Mouse (Mus musculus) hindbrain, embryonic 12.5 days (tissue): ENCODE results near the gene C1ql1. TPM values are rescaled to one million over a fixed set of nuclear protein-coding genes. Genes with fewer than 3 reads are reported as not detected.
"Not testable (repeated sequence)": the region's sequence is repeated elsewhere in the genome, so short reads cannot be mapped to it uniquely, and the experiment has no call there.

Source experiments
- ATAC-seq: fragments of 200-750 bp; cut with Nextera tagmentation; 2 replicates; pipeline ENCODE4 v1.8.0; 2017; ENCODE audit warnings: moderate TSS enrichment; ENCODE audit not compliant: low FRiP score
- H3K27ac ChIP-seq: fragments of 300-500 bp; sonication (generic); 2 replicates; pipeline ENCODE4 v1.5.1; 2016; ENCODE audit warnings: mild to moderate bottlenecking
- H3K27me3 ChIP-seq: fragments of 300-500 bp; sonication (generic); 2 replicates; pipeline ENCODE4 v1.6.1; 2016; ENCODE audit warnings: mild to moderate bottlenecking
- H3K36me3 ChIP-seq: fragments of 300-500 bp; sonication (generic); 2 replicates; pipeline ENCODE4 v1.6.1; 2016; ENCODE audit warnings: mild to moderate bottlenecking
- H3K4me1 ChIP-seq: fragments of 300-500 bp; sonication (generic); 2 replicates; pipeline ENCODE4 v1.6.1; 2016
- H3K4me2 ChIP-seq: fragments of 300-500 bp; sonication (generic); replicated peaks from 2 replicates; pipeline ENCODE4 v1.6.1; 2016; ENCODE audit warnings: mild to moderate bottlenecking
- H3K4me3 ChIP-seq: fragments of 300-500 bp; sonication (generic); 2 replicates; pipeline ENCODE4 v1.5.1; 2016; ENCODE audit warnings: mild to moderate bottlenecking
- H3K9ac ChIP-seq: fragments of 300-500 bp; sonication (generic); 2 replicates; pipeline ENCODE4 v1.6.1; 2016; ENCODE audit warnings: mild to moderate bottlenecking, moderate library complexity
- H3K9me3 ChIP-seq: fragments of 300-500 bp; sonication (generic); replicated peaks from 2 replicates; pipeline ENCODE4 v1.6.1; 2016; ENCODE audit warnings: mild to moderate bottlenecking
- WGBS: fragments of 180-500 bp; shearing (Covaris S2); methylation state at CpG from one replicate; pipeline ENCODE4 v1.1.7; 2016; 5-methylcytosine and 5-hydroxymethylcytosine counted together
- polyA plus RNA-seq: library from polyadenylated mRNA; unstranded; fragments of >200 nt; fragmentation: Nextera tagmentation; extraction: Ambion mirVana; gene quantifications from 2 replicates; pipeline ENCODE4 v1.2.1, GENCODE M21; 2016

The C1ql1 gene
- polyA plus RNA-seq, 1 experiment from 2014 or later = 13.2 TPM

- no peak overlapping the region for H3K9ac ChIP-seq
- no peaks in the 10 kb centered on the region for H3K9me3 ChIP-seq
- WGBS = 49% methylated on average over 6 of the region's 6 CpGs
- peaks cover 14% of the 10 kb centered on the region; the same call in 1 of the 2 replicates for H3K4me1 ChIP-seq
- no peaks in the 10 kb centered on the region for H3K36me3 ChIP-seq
- no peak overlapping the region for H3K4me3 ChIP-seq
- no peak overlapping the region for H3K27ac ChIP-seq
- no peak overlapping the region for H3K4me2 ChIP-seq
- H3K27me3 ChIP-seq = peaks cover 4% of the 10 kb centered on the region; the same call in 1 of the 2 replicates
- ATAC-seq = no peak
Measured at GRCm38 (mm10) chr11:102978052-102978666, 31.7 kb upstream of the C1ql1 start.

- H3K9ac ChIP-seq = not testable (repeated sequence)
Measured at GRCm38 (mm10) chr11:102975966-102976365, 29.5 kb upstream of the C1ql1 start.

GRCm38 (mm10) chr11:102972326-102972725, 25.8 kb upstream of the C1ql1 start:
- WGBS = 70% methylated on average over 1 of the region's 1 CpGs
- Histone ChIP-seq H3K27ac (no peak overlapping the region), H3K27me3 (peaks cover 26% of the 10 kb centered on the region), H3K36me3 (no peaks in the 10 kb centered on the region), H3K4me2 (no peak overlapping the region), H3K9me3 (no peaks in the 10 kb centered on the region), H3K4me3 (no peak overlapping the region), H3K9ac (no peak overlapping the region), H3K4me1 (peaks cover 4% of the 10 kb centered on the region; the same call in 1 of the 2 replicates)
- no peak for ATAC-seq

More at GRCm38 (mm10) chr11:102975966-102976365, 29.5 kb upstream of the C1ql1 start:
- H3K27ac ChIP-seq, H3K4me3 ChIP-seq, H3K36me3 ChIP-seq, ATAC-seq, H3K4me2 ChIP-seq, H3K9me3 ChIP-seq: not testable (repeated sequence)
- 87% methylated on average over 9 of the region's 9 CpGs for WGBS
- peaks cover 18% of the 10 kb centered on the region; the same call in 1 of the 2 replicates for H3K4me1 ChIP-seq
- H3K27me3 ChIP-seq = peaks cover 13% of the 10 kb centered on the region

- H3K27me3 ChIP-seq = peaks cover 28% of the 10 kb centered on the region
- no peak for ATAC-seq
- H3K4me2 ChIP-seq = no peak overlapping the region
- 45% methylated on average over 5 of the region's 5 CpGs for WGBS
- H3K4me1 ChIP-seq = peaks cover 4% of the 10 kb centered on the region; the same call in 1 of the 2 replicates
- no peak overlapping the region for H3K4me3 ChIP-seq
- H3K9me3 ChIP-seq = no peaks in the 10 kb centered on the region
- H3K36me3 ChIP-seq = no peaks in the 10 kb centered on the region
- H3K9ac ChIP-seq = no peak overlapping the region
- no peak overlapping the region for H3K27ac ChIP-seq
Measured at GRCm38 (mm10) chr11:102971604-102972003, 25.1 kb upstream of the C1ql1 start.

GRCm38 (mm10) chr11:102964547-102965091, 18.1 kb upstream of the C1ql1 start:
- ATAC-seq = peak; percentile 55; the same call in 1 of the 2 replicates
- peaks cover 22% of the 10 kb centered on the region for H3K27me3 ChIP-seq
- H3K4me3 ChIP-seq = no peak overlapping the region
- no peaks in the 10 kb centered on the region for H3K36me3 ChIP-seq
- H3K27ac ChIP-seq = peak overlapping the region; percentile 88; the same call in 1 of the 2 replicates
- peaks cover 25% of the 10 kb centered on the region for H3K4me1 ChIP-seq
- no peaks in the 10 kb centered on the region for H3K9me3 ChIP-seq
- WGBS = 68% methylated on average over 16 of the region's 16 CpGs
- H3K9ac ChIP-seq = no peak overlapping the region
- H3K4me2 ChIP-seq = no peak overlapping the region

GRCm38 (mm10) chr11:102963855-102964546, 17.5 kb upstream of the C1ql1 start:
- peak; percentile 59 for ATAC-seq
- H3K27me3 ChIP-seq = peaks cover 19% of the 10 kb centered on the region
- H3K4me3 ChIP-seq = no peak overlapping the region

GRCm38 (mm10) chr11:102963246-102963854, 16.9 kb upstream of the C1ql1 start:
- H3K4me3 ChIP-seq = no peak overlapping the region
- H3K36me3 ChIP-seq = no peaks in the 10 kb centered on the region
- H3K4me2 ChIP-seq = peak overlapping the region; percentile 46
- peaks cover 19% of the 10 kb centered on the region for H3K27me3 ChIP-seq
- peak overlapping the region; percentile 88 for H3K27ac ChIP-seq
- 2% methylated on average over 16 of the region's 16 CpGs for WGBS
- H3K9ac ChIP-seq = peak overlapping the region; percentile 42
- H3K4me1 ChIP-seq = peaks cover 29% of the 10 kb centered on the region
- H3K9me3 ChIP-seq = no peaks in the 10 kb centered on the region
- peak; percentile 72 for ATAC-seq

More at GRCm38 (mm10) chr11:102963855-102964546, 17.5 kb upstream of the C1ql1 start:
- peaks cover 25% of the 10 kb centered on the region for H3K4me1 ChIP-seq
- 16% methylated on average over 24 of the region's 24 CpGs for WGBS
- H3K9me3 ChIP-seq = no peaks in the 10 kb centered on the region
- H3K9ac ChIP-seq = peak overlapping the region; percentile 42; the same call in 1 of the 2 replicates
- H3K27ac ChIP-seq = peak overlapping the region; percentile 88
- peak overlapping the region; percentile 46 for H3K4me2 ChIP-seq
- no peaks in the 10 kb centered on the region for H3K36me3 ChIP-seq

- no peaks in the 10 kb centered on the region for H3K36me3 ChIP-seq
- H3K27ac ChIP-seq = peak overlapping the region; percentile 88
- H3K4me3 ChIP-seq = no peak overlapping the region
- peaks cover 33% of the 10 kb centered on the region for H3K4me1 ChIP-seq
- peaks cover 16% of the 10 kb centered on the region for H3K27me3 ChIP-seq
- H3K9ac ChIP-seq = 0 out of 2 replicates have a peak overlapping the region, but pooled peaks have one; percentile 42
- H3K4me2 ChIP-seq = peak overlapping the region; percentile 46
- WGBS = 19% methylated on average over 7 of the region's 7 CpGs
- ATAC-seq = peak; percentile 13; the same call in 1 of the 2 replicates
- no peaks in the 10 kb centered on the region for H3K9me3 ChIP-seq
Measured at GRCm38 (mm10) chr11:102962861-102963245, 16.4 kb upstream of the C1ql1 start.

GRCm38 (mm10) chr11:102961082-102961481, 14.6 kb upstream of the C1ql1 start:
- H3K27me3 ChIP-seq = peaks cover 10% of the 10 kb centered on the region
- H3K27ac ChIP-seq = no peak overlapping the region
- no peaks in the 10 kb centered on the region for H3K36me3 ChIP-seq
- ATAC-seq = no peak
- H3K4me3 ChIP-seq = no peak overlapping the region
- no peaks in the 10 kb centered on the region for H3K9me3 ChIP-seq
- no peak overlapping the region for H3K4me2 ChIP-seq
- peaks cover 51% of the 10 kb centered on the region for H3K4me1 ChIP-seq
- H3K9ac ChIP-seq = no peak overlapping the region
- WGBS = 92% methylated on average over 4 of the region's 4 CpGs

- peaks cover 42% of the 10 kb centered on the region for H3K4me1 ChIP-seq
- no peaks in the 10 kb centered on the region for H3K9me3 ChIP-seq
- H3K36me3 ChIP-seq = no peaks in the 10 kb centered on the region
- peaks cover 11% of the 10 kb centered on the region; the same call in 1 of the 2 replicates for H3K27me3 ChIP-seq
- H3K4me2 ChIP-seq = no peak overlapping the region
- H3K9ac ChIP-seq = no peak overlapping the region
- no peak for ATAC-seq
- 76% methylated on average over 1 of the region's 1 CpGs for WGBS
- H3K27ac ChIP-seq = no peak overlapping the region
- no peak overlapping the region for H3K4me3 ChIP-seq
Measured at GRCm38 (mm10) chr11:102958870-102959269, 12.4 kb upstream of the C1ql1 start.

GRCm38 (mm10) chr11:102958431-102958830, 11.9 kb upstream of the C1ql1 start:
- no peak overlapping the region for H3K9ac ChIP-seq
- H3K27ac ChIP-seq = no peak overlapping the region
- H3K9me3 ChIP-seq = no peaks in the 10 kb centered on the region
- no peak for ATAC-seq
- no peaks in the 10 kb centered on the region for H3K36me3 ChIP-seq
- H3K4me2 ChIP-seq = no peak overlapping the region
- no peak overlapping the region for H3K4me3 ChIP-seq
- H3K27me3 ChIP-seq = peaks cover 11% of the 10 kb centered on the region; the same call in 1 of the 2 replicates
- peaks cover 39% of the 10 kb centered on the region for H3K4me1 ChIP-seq
- 81% methylated on average over 6 of the region's 6 CpGs for WGBS

GRCm38 (mm10) chr11:102957692-102958091, 11.2 kb upstream of the C1ql1 start:
- Histone ChIP-seq H3K9me3 (no peaks in the 10 kb centered on the region), H3K36me3 (no peaks in the 10 kb centered on the region), H3K4me3 (no peak overlapping the region), H3K9ac (0 out of 2 replicates have a peak overlapping the region, but pooled peaks have one; percentile 8), H3K4me2 (no peak overlapping the region), H3K27me3 (peaks cover 14% of the 10 kb centered on the region), H3K4me1 (peaks cover 39% of the 10 kb centered on the region), H3K27ac (peak overlapping the region; percentile 72; the same call in 1 of the 2 replicates)
- 80% methylated on average over 7 of the region's 8 CpGs for WGBS
- ATAC-seq = no peak
